Mouse (Mus musculus): ENCODE measurements around the gene Dop1a. TPM values are rescaled to one million over a fixed set of nuclear protein-coding genes. Genes with fewer than 3 reads are reported as not detected.
A peak's percentile ranks its signal among the peaks of the same experiment; 100 is the strongest.

The Dop1a gene
- polyA plus RNA-seq, 1 experiment from 2014 or later = 32.8 TPM

DNA sequence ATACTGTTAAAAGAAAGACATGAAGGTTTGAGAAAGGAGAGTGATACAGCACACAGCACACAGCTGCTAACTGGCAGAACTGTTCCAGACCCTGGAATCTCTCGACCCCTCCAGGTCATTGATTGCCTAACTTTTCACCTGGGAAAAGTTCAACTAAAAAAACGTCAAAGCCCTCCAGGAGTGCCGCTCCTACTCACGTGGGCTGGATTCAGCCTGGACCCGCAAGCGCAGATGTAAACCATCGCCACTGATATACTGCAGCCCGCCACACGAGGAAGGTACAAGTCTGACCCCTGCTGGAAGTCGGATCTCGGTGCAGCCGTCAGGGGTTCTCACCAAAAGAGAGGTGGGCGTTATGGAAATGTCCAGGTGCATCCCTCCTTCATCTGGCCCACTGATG lies 15.3 kb upstream of the Dop1a start:
- H3K9me3 ChIP-seq = no peaks in the 10 kb centered on the region

DNA sequence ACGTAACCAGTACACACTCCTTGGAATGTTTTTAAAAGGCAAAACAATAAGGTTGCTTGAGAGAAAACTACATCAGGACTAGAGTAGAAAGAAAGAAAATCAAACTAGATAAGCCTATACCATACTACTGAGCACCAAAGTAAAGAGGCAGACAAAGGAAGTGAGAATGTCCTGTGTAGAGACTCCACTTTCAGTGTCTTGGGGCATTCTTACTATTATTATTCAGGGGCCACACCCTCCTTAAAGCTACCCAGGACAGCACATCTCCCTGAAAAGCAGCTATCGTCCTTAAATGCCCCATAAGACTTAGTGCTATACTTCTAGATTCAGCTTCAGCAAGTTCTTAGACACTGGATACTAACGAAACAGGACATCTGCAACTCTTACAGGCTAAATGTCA lies 13.3 kb upstream of the Dop1a start:
- Histone ChIP-seq H3K9ac (no peak overlapping the region), H3K9me3 (no peaks in the 10 kb centered on the region), H3K4me1 (replicated peaks) (peaks cover 15% of the 10 kb centered on the region), H3K27me3 (no peaks in the 10 kb centered on the region), H3K27ac (replicated peaks) (no peak overlapping the region), H3K4me3 (no peak overlapping the region), H3K36me3 (no peaks in the 10 kb centered on the region), H3K4me2 (no peak overlapping the region)
- 86% methylated on average over 3 of the region's 3 CpGs for WGBS
- ATAC-seq (ENCODE audit: low FRiP score, low read depth) = no peak

More for the DNA sequence above, 15.3 kb upstream of the Dop1a start:
- Histone ChIP-seq H3K4me3 (peak overlapping the region; percentile 28), H3K4me2 (peak overlapping the region; percentile 65), H3K36me3 (no peaks in the 10 kb centered on the region), H3K4me1 (replicated peaks) (peaks cover 15% of the 10 kb centered on the region), H3K27me3 (no peaks in the 10 kb centered on the region), H3K9ac (peak overlapping the region; percentile 25; the same call in 1 of the 2 replicates), H3K27ac (replicated peaks) (no peak overlapping the region)
- peak; percentile 83 for ATAC-seq (ENCODE audit: low FRiP score, low read depth)
- WGBS = under 1% methylated on average over 13 of the region's 13 CpGs

DNA sequence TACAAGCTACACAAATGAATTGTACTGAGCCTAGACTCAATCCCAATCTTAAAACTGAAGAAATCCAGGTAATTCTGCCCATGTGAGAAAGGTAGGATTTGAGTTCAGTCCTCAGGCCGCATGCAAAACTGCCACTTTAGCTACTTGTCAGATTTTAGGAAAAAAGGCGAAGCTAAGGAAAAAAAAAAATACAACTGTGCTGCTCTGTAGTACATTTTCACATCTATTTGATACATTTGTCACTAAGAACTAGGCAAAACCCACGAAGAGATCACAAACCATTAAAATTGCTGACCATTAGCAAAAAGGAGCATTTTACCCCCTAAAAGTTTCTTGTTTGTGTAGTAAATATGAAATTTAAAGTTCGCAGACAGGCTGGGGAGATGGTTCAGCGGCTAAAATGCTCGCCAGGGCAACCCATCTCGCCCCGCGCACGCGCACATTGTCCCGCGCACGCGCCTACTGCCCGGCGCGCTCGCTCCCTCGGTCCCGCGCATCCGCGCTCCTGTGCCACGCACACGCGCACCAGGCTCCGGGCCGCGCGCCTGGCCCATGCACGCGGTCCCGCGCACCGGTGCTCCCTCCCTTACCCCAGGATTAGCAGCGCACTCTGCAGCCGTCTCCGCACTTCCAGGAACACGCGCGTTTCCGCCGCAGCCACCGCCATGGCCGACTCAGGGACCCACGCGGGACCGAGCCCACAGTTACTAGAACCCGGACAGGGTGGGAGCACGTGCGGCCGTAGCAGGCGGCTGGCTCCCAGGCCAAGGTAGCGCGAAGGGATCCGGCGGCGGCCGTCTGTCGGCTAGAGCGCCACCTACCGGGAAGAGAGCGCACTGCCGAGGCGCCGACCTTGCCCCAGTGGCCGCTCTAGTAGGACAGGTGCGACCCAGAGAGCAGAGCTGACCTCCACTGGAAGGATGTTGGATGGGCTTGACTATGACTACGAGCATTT lies 2.5 kb upstream of the Dop1a start, which contains the start of gene Ube2cbp:
Gene Ube2cbp (minus strand): TSS at position 800 of the 955 bp plus-strand sequence.
- peak within 1 kb of the TSS; percentile 64 for H3K4me3 ChIP-seq
- H3K4me1 ChIP-seq (replicated peaks) = peaks cover 21% of the 10 kb centered on the region
- WGBS = 2% methylated on average over 70 of the region's 70 CpGs
- H3K4me2 ChIP-seq = peak within 1 kb of the TSS; percentile 54
- H3K27me3 ChIP-seq = no peaks in the 10 kb centered on the region
- ATAC-seq (ENCODE audit: low FRiP score, low read depth) = peak; percentile 84
- H3K36me3 ChIP-seq = no peaks in the 10 kb centered on the region
- peak within 1 kb of the TSS; percentile 89 for H3K27ac ChIP-seq (replicated peaks)
- H3K9me3 ChIP-seq = no peaks in the 10 kb centered on the region
- H3K9ac ChIP-seq = peak within 1 kb of the TSS; percentile 67

DNA sequence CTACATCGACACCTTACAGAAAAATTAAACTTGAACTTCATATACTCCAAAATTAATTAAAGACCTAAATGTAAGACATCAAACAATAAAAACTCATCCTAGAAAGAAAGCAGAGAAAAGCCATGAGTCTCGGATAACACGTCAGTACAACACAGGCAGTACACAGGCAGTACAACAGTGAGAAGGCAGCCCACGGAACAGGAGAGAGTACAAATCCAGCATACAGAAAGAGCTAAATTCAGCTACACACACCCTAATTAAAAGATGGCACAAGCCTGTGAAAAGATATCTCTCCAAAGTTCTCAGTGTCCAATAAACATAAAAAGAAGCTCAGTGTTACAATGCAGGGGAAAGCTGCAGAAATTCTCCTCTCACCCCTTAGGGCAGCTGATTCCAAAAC lies 9.0 kb downstream of the Dop1a start:
- no peak for ATAC-seq (ENCODE audit: low FRiP score, low read depth)
- Histone ChIP-seq H3K27me3 (no peaks in the 10 kb centered on the region), H3K4me3 (no peak overlapping the region), H3K9me3 (no peaks in the 10 kb centered on the region), H3K4me2 (no peak overlapping the region), H3K27ac (replicated peaks) (no peak overlapping the region), H3K4me1 (replicated peaks) (no peaks in the 10 kb centered on the region), H3K36me3 (no peaks in the 10 kb centered on the region), H3K9ac (no peak overlapping the region)
- 94% methylated on average over 4 of the region's 4 CpGs for WGBS

DNA sequence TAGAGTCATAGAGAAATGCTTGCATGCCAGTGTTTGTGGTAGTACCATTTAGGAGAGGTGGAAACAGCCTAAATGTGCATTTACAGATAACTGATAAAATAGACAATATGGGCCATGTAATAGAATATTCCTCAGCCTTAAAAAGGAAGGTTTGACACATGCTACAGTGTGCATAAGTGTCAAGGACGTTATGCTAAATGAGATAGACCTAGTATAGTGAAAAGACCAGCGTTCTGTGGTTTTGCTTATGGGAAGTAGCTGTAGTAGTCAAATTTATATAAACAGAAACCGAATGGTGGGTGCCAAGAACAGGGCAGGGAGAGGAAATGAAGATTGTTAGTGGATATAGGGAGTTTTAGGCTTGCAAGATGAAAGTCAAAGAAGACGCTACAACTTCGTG lies 9.8 kb downstream of the Dop1a start:
- 81% methylated on average over 5 of the region's 5 CpGs for WGBS

DNA sequence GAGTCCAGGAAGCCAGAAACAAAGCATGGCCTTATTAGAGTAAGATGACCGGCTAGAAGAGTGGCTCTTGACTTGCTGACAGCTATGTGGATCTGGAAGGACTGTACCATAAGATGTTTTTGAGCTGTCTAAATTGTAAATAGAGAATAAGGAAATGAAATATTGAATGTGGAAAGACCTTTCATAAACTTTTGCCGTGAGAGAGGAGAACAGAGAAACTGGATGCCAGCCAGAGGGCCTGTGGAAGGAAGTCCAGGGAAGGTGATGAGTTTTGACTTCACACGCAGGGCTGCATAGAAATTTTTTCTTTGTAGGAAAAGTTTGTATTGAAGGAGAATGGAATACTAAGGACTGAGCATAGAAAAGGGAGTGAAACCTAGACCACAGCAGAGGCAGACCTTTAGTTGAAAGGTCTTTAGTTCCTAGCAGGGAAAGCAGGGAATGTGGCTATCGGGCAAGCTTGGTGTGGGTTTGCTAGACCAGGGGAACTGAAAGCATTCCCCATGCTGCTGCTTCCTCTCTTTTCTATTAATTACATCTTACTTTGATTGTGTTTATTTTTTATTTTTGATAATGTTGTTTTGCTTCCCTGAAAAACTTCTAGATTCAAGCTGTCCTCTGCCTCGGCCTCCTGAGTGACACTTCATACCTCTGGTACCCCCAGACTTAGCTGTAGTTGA lies 11.6 kb downstream of the Dop1a start:
- Histone ChIP-seq H3K4me2 (no peak overlapping the region), H3K36me3 (no peaks in the 10 kb centered on the region), H3K27ac (replicated peaks) (no peak overlapping the region), H3K9ac (no peak overlapping the region), H3K4me1 (replicated peaks) (no peaks in the 10 kb centered on the region), H3K9me3 (no peaks in the 10 kb centered on the region), H3K4me3 (no peak overlapping the region), H3K27me3 (no peaks in the 10 kb centered on the region)
- 87% methylated on average over 5 of the region's 5 CpGs for WGBS
- ATAC-seq (ENCODE audit: low FRiP score, low read depth) = no peak

More for the DNA sequence above, 9.8 kb downstream of the Dop1a start:
- H3K9me3 ChIP-seq = no peaks in the 10 kb centered on the region
- H3K27me3 ChIP-seq = no peaks in the 10 kb centered on the region
- ATAC-seq (ENCODE audit: low FRiP score, low read depth) = no peak
- H3K36me3 ChIP-seq = no peaks in the 10 kb centered on the region
- H3K4me2 ChIP-seq = no peak overlapping the region
- H3K27ac ChIP-seq (replicated peaks) = no peak overlapping the region
- no peaks in the 10 kb centered on the region for H3K4me1 ChIP-seq (replicated peaks)
- no peak overlapping the region for H3K9ac ChIP-seq
- H3K4me3 ChIP-seq = no peak overlapping the region

DNA sequence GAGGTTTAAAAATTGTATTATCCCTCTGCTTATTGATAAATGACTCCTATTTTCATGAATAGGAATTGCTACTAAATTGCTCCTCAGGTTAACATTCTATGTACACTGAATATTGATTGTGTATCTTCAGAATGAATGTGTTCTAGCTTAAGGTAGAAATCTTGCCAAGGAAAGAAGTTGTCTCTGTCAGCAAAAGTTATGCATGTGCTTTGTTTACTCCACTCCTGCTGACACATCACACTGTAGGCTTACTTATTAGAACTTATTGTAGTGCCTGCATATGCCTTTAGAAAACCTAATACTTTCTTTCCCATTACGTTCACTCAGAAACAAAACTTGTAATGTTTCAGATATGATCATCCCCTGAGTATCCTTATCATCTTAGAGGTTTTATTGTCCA lies 15.3 kb downstream of the Dop1a start:
- Histone ChIP-seq H3K4me2 (no peak overlapping the region), H3K27ac (replicated peaks) (no peak overlapping the region), H3K4me1 (replicated peaks) (no peaks in the 10 kb centered on the region), H3K36me3 (no peaks in the 10 kb centered on the region), H3K9ac (no peak overlapping the region), H3K4me3 (no peak overlapping the region), H3K9me3 (no peaks in the 10 kb centered on the region), H3K27me3 (no peaks in the 10 kb centered on the region)
- no peak for ATAC-seq (ENCODE audit: low FRiP score, low read depth)
- 83% methylated on average over 1 of the region's 1 CpGs for WGBS

DNA sequence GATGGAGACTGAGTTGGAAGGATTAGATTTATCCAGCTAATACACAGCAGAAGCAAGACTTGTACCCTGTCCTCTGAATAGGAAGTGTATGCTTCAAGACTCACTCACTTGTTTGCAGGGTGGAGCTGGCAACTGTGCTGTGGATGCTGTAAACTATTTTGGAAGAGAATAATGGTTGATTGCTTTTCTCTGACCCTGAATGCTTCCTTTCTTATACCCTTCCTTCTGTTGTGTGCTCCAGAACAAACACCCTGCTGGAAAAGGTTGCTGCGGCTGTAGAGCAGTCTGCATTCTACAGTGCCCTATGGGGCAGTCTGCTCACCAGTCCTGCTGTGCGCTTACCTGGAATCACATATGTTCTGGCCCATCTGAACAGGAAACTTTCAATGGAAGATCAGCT lies 24.8 kb downstream of the Dop1a start:
- H3K27me3 ChIP-seq = no peaks in the 10 kb centered on the region
- H3K4me1 ChIP-seq (replicated peaks) = no peaks in the 10 kb centered on the region
- WGBS = 89% methylated on average over 2 of the region's 2 CpGs
- H3K4me2 ChIP-seq = no peak overlapping the region
- peaks cover 45% of the 10 kb centered on the region for H3K36me3 ChIP-seq
- H3K9ac ChIP-seq = no peak overlapping the region
- no peak for ATAC-seq (ENCODE audit: low FRiP score, low read depth)
- no peak overlapping the region for H3K27ac ChIP-seq (replicated peaks)
- H3K4me3 ChIP-seq = no peak overlapping the region
- H3K9me3 ChIP-seq = no peaks in the 10 kb centered on the region

DNA sequence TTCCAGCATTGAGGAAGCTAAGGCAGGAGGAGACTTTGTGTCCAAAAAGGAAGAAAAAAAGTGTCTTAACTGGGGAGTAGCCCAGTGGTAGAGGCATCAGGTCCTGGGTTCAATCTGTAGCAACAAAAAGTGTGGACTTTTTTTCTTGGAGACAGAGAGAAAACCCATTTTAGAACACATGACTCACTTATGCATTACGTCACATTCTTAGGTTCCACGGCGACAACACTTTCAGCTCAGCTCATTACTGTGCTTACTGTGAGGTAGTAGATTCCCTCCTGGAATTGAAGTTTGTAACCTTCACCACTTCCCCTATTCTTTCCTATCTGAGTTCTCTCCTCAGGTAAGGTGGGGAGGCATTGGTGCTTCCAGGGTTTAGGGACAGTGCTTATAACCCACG lies 29.3 kb downstream of the Dop1a start:
- Histone ChIP-seq H3K4me3 (no peak overlapping the region), H3K4me1 (replicated peaks) (no peaks in the 10 kb centered on the region), H3K27ac (replicated peaks) (no peak overlapping the region), H3K9ac (no peak overlapping the region), H3K27me3 (no peaks in the 10 kb centered on the region), H3K9me3 (no peaks in the 10 kb centered on the region), H3K4me2 (no peak overlapping the region), H3K36me3 (peaks cover 48% of the 10 kb centered on the region)
- ATAC-seq (ENCODE audit: low FRiP score, low read depth) = no peak
- WGBS = 98% methylated on average over 4 of the region's 4 CpGs

DNA sequence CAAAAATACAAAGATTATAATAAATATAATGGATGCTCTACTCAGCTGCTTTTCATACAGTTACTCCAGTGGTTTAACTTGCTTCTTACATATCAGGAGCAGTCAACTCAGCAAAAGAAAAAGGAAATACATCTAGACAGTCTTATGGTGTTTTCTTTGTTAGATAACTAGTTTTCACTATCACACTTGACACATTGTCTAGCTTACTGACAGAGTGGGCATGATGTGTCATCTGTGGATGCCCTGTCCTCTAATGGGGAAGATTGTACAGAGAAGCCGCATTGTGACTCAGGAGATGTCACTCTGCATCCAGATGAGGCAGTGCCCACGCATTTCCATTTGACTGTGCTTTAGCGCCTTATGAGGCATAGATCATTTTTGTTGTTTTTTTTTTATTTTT lies 32.1 kb downstream of the Dop1a start:
- H3K9me3 ChIP-seq = no peaks in the 10 kb centered on the region
- H3K4me3 ChIP-seq = no peak overlapping the region
- no peaks in the 10 kb centered on the region for H3K4me1 ChIP-seq (replicated peaks)
- no peak overlapping the region for H3K27ac ChIP-seq (replicated peaks)
- WGBS = 93% methylated on average over 3 of the region's 3 CpGs
- ATAC-seq (ENCODE audit: low FRiP score, low read depth) = no peak
- peaks cover 52% of the 10 kb centered on the region for H3K36me3 ChIP-seq
- no peak overlapping the region for H3K9ac ChIP-seq
- H3K4me2 ChIP-seq = no peak overlapping the region
- H3K27me3 ChIP-seq = no peaks in the 10 kb centered on the region

DNA sequence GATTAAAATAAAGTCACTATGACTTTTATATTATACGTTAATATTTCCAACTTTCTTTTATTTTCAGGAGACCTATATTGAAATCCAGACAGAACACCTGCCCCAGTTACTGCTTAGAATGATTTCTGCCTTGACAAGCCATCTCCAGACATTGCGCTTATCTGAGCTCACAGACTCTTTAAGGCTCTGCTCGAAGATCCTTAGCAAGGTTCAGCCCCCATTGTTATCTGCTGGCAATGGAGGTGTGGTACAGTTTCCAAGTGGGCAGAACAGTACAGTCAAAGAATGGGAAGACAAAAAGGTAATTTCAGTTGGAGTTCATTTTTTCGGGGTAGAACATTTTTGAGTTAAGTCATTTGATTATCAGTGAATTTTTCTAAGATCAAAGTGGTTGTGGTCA lies 40.5 kb downstream of the Dop1a start:
- H3K9me3 ChIP-seq = no peaks in the 10 kb centered on the region
- H3K27me3 ChIP-seq = no peaks in the 10 kb centered on the region
- H3K4me1 ChIP-seq (replicated peaks) = no peaks in the 10 kb centered on the region
- no peak overlapping the region for H3K9ac ChIP-seq
- no peak for ATAC-seq (ENCODE audit: low FRiP score, low read depth)
- H3K4me2 ChIP-seq = no peak overlapping the region
- no peak overlapping the region for H3K4me3 ChIP-seq
- 91% methylated on average over 4 of the region's 4 CpGs for WGBS
- H3K36me3 ChIP-seq = peaks cover 52% of the 10 kb centered on the region
- H3K27ac ChIP-seq (replicated peaks) = no peak overlapping the region

DNA sequence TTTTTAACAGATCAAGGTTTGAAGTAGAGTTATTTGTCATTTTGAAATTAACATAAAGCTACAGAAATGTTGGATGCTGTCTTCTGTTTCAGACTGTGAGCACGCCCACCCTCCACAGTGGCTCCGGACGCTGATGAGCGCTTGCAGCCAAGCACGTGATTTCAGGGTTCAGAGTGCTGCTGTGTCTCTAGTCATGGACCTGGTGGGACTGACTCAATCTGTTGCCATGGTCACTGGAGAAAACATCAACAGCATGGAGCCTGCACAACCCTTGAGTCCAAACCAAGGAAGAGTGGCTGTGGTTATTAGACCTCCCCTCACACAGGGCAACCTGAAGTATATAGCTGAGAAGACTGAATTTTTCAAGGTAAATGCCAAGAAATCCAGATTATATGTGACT lies 46.8 kb downstream of the Dop1a start:
- Histone ChIP-seq H3K4me3 (no peak overlapping the region), H3K9ac (no peak overlapping the region), H3K36me3 (peaks cover 69% of the 10 kb centered on the region), H3K27ac (replicated peaks) (no peak overlapping the region), H3K4me2 (no peak overlapping the region), H3K9me3 (no peaks in the 10 kb centered on the region), H3K27me3 (no peaks in the 10 kb centered on the region), H3K4me1 (replicated peaks) (no peaks in the 10 kb centered on the region)
- no peak for ATAC-seq (ENCODE audit: low FRiP score, low read depth)
- WGBS = 70% methylated on average over 5 of the region's 5 CpGs

Measured in hindbrain, embryonic 15.5 days (tissue).